Comparison of ENCODE assay signal across 30 mouse cellular contexts in the genomic region with DNA sequence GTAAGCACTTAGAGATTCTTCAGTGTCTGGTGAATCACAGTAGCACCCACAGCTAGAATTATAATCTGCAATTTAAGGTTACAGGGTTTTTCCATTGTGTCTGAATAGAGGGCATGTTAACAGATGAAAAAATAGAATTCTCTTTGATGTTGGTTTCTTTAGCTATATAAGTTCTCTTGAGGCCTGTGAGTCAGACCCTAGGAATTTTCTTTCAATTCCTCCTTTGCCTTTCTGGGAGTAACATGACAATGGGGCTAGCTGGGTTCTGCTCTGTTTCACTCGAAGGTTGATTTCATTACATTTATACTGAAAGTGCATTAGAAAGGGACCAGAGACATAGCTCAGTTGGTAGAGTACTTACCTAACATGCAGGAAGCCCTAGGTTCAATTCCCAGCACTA.
A peak's percentile ranks its signal among the peaks of the same experiment; 100 is the strongest.
DNase-seq lines count a peak whose midpoint lies in the region; ATAC-seq and TF ChIP-seq lines count a peak whose summit lies in the region.
"Had no signal": no experiment of that assay in that cellular context is flagged by ENCODE, and none has a peak within 500 bp of the region (broad histone marks: within the 10 kb centered on the region; RNA-seq: fewer than 3 reads in every experiment).

No protein-coding gene starts in this region.

- ATAC-seq in Patski = peak; percentile 96
- ATAC-seq in limb, embryonic 15.5 days (ENCODE audit: insufficient number of reproducible peaks, low FRiP score, low TSS enrichment, low read depth) = no peak
- ATAC-seq in forebrain, postnatal 0 days = no peak
- ATAC-seq: forebrain, embryonic 15.5 days; hindbrain, postnatal 0 days; midbrain, embryonic 15.5 days had no signal

- no peaks in the 10 kb centered on the region for H3K27me3 ChIP-seq in heart, embryonic 10.5 days (ENCODE audit: insufficient read depth, poor library complexity, severe bottlenecking)
- H3K27me3 ChIP-seq in Patski = no peaks in the 10 kb centered on the region
- no peaks in the 10 kb centered on the region for H3K27me3 ChIP-seq in limb, embryonic 15.5 days
- no peaks in the 10 kb centered on the region for H3K27me3 ChIP-seq in forebrain, postnatal 0 days (ENCODE audit: insufficient read depth, low read length)
- H3K27me3 ChIP-seq: CH12.LX; embryonic facial prominence, embryonic 13.5 days; forebrain, embryonic 15.5 days; heart, embryonic 13.5 days; limb, embryonic 12.5 days; liver, embryonic 13.5 days; midbrain, embryonic 15.5 days; neural tube, embryonic 13.5 days had no signal

- H3K4me3 ChIP-seq in heart, embryonic 10.5 days = no peak overlapping the region
- H3K4me3 ChIP-seq in limb, embryonic 15.5 days = no peak overlapping the region
- no peak overlapping the region for H3K4me3 ChIP-seq in forebrain, postnatal 0 days (ENCODE audit: low read depth, low read length)
- H3K4me3 ChIP-seq: embryonic facial prominence, embryonic 13.5 days; forebrain, embryonic 15.5 days; heart, embryonic 13.5 days; limb, embryonic 12.5 days; liver, embryonic 13.5 days; midbrain, embryonic 15.5 days; neural tube, embryonic 13.5 days had no signal

- H3K9ac ChIP-seq in limb, embryonic 15.5 days = no peak overlapping the region
- no peak overlapping the region for H3K9ac ChIP-seq in forebrain, postnatal 0 days
- H3K9ac ChIP-seq: embryonic facial prominence, embryonic 13.5 days; forebrain, embryonic 15.5 days; heart, embryonic 13.5 days; limb, embryonic 12.5 days; liver, embryonic 13.5 days; midbrain, embryonic 15.5 days; neural tube, embryonic 13.5 days had no signal

- no peaks in the 10 kb centered on the region for H3K9me3 ChIP-seq in heart, embryonic 10.5 days
- no peaks in the 10 kb centered on the region for H3K9me3 ChIP-seq in limb, embryonic 15.5 days
- H3K9me3 ChIP-seq in forebrain, postnatal 0 days (ENCODE audit: low read length) = no peaks in the 10 kb centered on the region
- H3K9me3 ChIP-seq: embryonic facial prominence, embryonic 13.5 days; forebrain, embryonic 15.5 days; G1E; heart, embryonic 13.5 days; limb, embryonic 12.5 days; liver, embryonic 13.5 days; midbrain, embryonic 15.5 days; neural tube, embryonic 13.5 days had no signal

- DNase-seq in heart, adult 11 months = peak; percentile 73
- no peak for DNase-seq in heart, embryonic 10.5 days (ENCODE audit: low spot score)
- peak; percentile 31 for DNase-seq in 3134 (ENCODE audit: extremely low read depth, insufficient read length, low spot score)
- DNase-seq in Patski (ENCODE audit: low read depth, low spot score) = peak; percentile 88
- no peak for DNase-seq in T-cell, adult 2 months (ENCODE audit: low spot score)
- DNase-seq in forebrain, postnatal 0 days = no peak
- no peak for DNase-seq in spleen, postnatal 10 days (ENCODE audit: low spot score in 2 of 2)
- DNase-seq: adrenal gland, postnatal 36 days; cerebellum, adult 18-20 months; cerebellum, postnatal 25 days; gastrocnemius, postnatal 10 days; heart, adult 18-20 months; heart, postnatal 14 days; kidney, adult 18-20 months; kidney, postnatal 10 days; liver, embryonic 13.5 days; lung, adult 2 months; lung, postnatal 36 days; retina, postnatal 1 day; right cerebral cortex, postnatal 25 days had no signal

- in situ Hi-C loops in Patski (cut with MboI; ENCODE audit: low pct_unique_long_range_greater_than_20kb) = no loop called here

- 57% methylated on average over 1 of the region's 1 CpGs for whole genome bisulfite sequencing in heart, embryonic 10.5 days
- 30% methylated on average over 1 of the region's 1 CpGs for WGBS in limb, embryonic 15.5 days
- 69% methylated on average over 1 of the region's 1 CpGs for WGBS in forebrain, postnatal 0 days

- TF ChIP-seq CTCF in Patski (IDR thresholded peaks at IDR 0.05) = no peak
- TF ChIP-seq CTCF in forebrain, postnatal 0 days (IDR thresholded peaks at IDR 0.05; ENCODE audit: low read depth) = no peak

- no peak overlapping the region for H3K27ac ChIP-seq in heart, embryonic 10.5 days
- H3K27ac ChIP-seq in limb, embryonic 15.5 days = 0 out of 2 replicates have a peak overlapping the region, but pooled peaks have one; percentile 27
- H3K27ac ChIP-seq in forebrain, postnatal 0 days (ENCODE audit: low read depth, low read length) = no peak overlapping the region
- H3K27ac ChIP-seq: forebrain, embryonic 15.5 days; heart, embryonic 13.5 days; hindbrain, postnatal 0 days; liver, embryonic 13.5 days; midbrain, embryonic 15.5 days; neural tube, embryonic 13.5 days had no signal

- CTCF ChIA-PET in Patski (lab: Charles Lee) = interaction anchor here (1.3 to 1.5 kb wide), 2 partner anchors 20 to 299 kb away, joined by 3 read pairs; no protein-coding TSS in a partner anchor

- no peak overlapping the region for H3K4me2 ChIP-seq in limb, embryonic 15.5 days
- no peak overlapping the region for H3K4me2 ChIP-seq in forebrain, postnatal 0 days (ENCODE audit: low read depth)
- H3K4me2 ChIP-seq: embryonic facial prominence, embryonic 13.5 days; forebrain, embryonic 15.5 days; heart, embryonic 13.5 days; limb, embryonic 12.5 days; liver, embryonic 13.5 days; midbrain, embryonic 15.5 days; neural tube, embryonic 13.5 days had no signal

- no peaks in the 10 kb centered on the region for H3K36me3 ChIP-seq in heart, embryonic 10.5 days
- no peaks in the 10 kb centered on the region for H3K36me3 ChIP-seq in limb, embryonic 15.5 days
- H3K36me3 ChIP-seq in forebrain, postnatal 0 days (ENCODE audit: insufficient read depth) = peaks cover 3% of the 10 kb centered on the region; the same call in 1 of the 2 replicates
- H3K36me3 ChIP-seq: embryonic facial prominence, embryonic 13.5 days; forebrain, embryonic 15.5 days; limb, embryonic 12.5 days; liver, embryonic 13.5 days; midbrain, embryonic 15.5 days had no signal

- POLR2A ChIA-PET in Patski (lab: Charles Lee) = no interaction called here

- peaks cover under 1% of the 10 kb centered on the region; the same call in 1 of the 2 replicates for H3K4me1 ChIP-seq in heart, embryonic 10.5 days
- peaks cover 5% of the 10 kb centered on the region; the same call in 1 of the 2 replicates for H3K4me1 ChIP-seq in limb, embryonic 15.5 days
- no peaks in the 10 kb centered on the region for H3K4me1 ChIP-seq in forebrain, postnatal 0 days (ENCODE audit: insufficient read depth)
- H3K4me1 ChIP-seq: forebrain, embryonic 15.5 days; heart, embryonic 13.5 days; midbrain, embryonic 15.5 days had no signal

Comparison
In these comparisons a context has a peak if more than half of its experiments do, and no peak if none do; other contexts are left out.
1. DNase-seq: peak in heart, adult 11 months (single experiment), 3134 (single experiment) and Patski (single experiment); none in heart, embryonic 10.5 days (single experiment), T-cell, adult 2 months (single experiment), forebrain, postnatal 0 days (single experiment) and spleen, postnatal 10 days (0 of 2).